Mouse (Mus musculus): ENCODE data around the gene Olfr890. TPM values are rescaled to one million over a fixed set of nuclear protein-coding genes. Genes with fewer than 3 reads are reported as not detected.

Gene Olfr890
- polyA plus RNA-seq (2015; fragmentation: Nextera tagmentation; extraction: Ambion mirVana), result not detected in 2 replicates

DNA sequence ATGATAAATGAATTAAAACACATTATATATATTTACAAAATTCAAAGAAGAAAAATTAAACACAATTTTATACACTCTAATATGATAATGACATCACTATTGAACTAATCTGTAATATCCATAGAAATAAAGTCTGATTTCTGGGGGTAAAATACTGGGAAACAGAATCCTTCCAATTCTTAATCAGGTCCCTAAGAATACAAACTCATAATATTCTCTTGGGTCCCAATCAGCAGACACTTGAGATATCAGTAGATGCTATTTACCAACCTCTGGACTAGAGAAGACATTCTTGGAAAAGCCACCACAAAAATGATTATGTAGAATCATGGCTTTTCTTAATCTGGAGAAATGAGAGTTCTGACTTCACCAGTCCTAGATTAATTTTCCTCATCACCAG is at the start of gene Olfr890:
Gene Olfr890, plus strand, starts transcription at position 301 of the 400 bp plus-strand sequence.

GRCm38 (mm10) chr9:38107828-38108227 is 34.5 kb upstream of the Olfr890 start, which contains the start of gene Olfr888:
Olfr888 (plus strand) TSS chr9:38108128.

DNA sequence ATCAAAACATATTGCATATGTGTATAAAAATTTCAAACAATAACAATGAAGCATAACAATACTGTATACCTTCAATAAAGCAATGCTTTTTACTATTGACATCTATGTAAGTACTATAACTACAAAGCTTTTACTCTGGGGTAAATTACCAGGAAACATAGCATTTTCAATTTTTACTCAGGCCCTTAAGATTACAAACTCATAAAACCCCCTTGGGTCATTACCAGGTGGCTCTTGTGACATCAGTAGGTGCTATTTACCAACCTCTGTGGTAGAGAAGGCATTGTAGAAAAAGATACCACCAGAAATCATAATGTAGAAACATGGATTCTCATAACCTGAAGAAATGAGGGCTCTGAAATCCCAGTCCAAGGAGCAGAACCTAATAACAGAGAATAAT is 27.4 kb upstream of the Olfr890 start, which contains the start of gene Olfr889:
Gene Olfr889, plus strand, starts transcription at position 301 of the 400 bp plus-strand sequence.

DNA sequence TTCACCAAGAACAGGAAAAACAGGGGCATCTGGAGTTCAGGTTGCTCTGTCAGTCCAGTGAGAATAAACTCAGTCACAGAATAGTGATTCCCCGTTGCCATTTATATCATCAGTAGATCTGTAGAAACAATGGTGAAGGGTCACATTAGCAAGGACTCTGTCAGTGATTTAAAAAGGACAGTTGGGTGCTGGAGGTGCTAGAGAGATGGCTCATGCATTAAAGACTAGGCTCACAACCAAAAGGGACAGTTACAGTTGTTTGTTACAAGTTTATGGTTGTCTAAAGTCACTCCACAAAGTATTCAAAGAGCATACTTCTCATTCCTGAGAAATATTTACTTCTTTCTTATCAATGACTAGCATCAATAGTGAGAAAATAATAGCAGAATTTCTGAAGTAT is 38.4 kb downstream of the Olfr890 start, which contains the start of gene Olfr891:
Gene Olfr891, minus strand, starts transcription at position 101 of the 400 bp plus-strand sequence.

Other genes starting within 250 kb of the Olfr890 start
- not detected in 2 replicates for gene Olfr145, start 245.8 kb upstream of the Olfr890 start, polyA plus RNA-seq (2015; fragmentation: Nextera tagmentation; extraction: Ambion mirVana)
- not detected in 2 replicates for gene Olfr878, start 224.7 kb upstream of the Olfr890 start, polyA plus RNA-seq (2015; fragmentation: Nextera tagmentation; extraction: Ambion mirVana)
- not detected in 2 replicates for gene Olfr881, start 150.7 kb upstream of the Olfr890 start, polyA plus RNA-seq (2015; fragmentation: Nextera tagmentation; extraction: Ambion mirVana)
- not detected in 2 replicates for gene Olfr883, start 116.7 kb upstream of the Olfr890 start, polyA plus RNA-seq (2015; fragmentation: Nextera tagmentation; extraction: Ambion mirVana)
- not detected in 2 replicates for gene Olfr884, start 96.0 kb upstream of the Olfr890 start, polyA plus RNA-seq (2015; fragmentation: Nextera tagmentation; extraction: Ambion mirVana)
- not detected in 2 replicates for gene Olfr885, start 81.2 kb upstream of the Olfr890 start, polyA plus RNA-seq (2015; fragmentation: Nextera tagmentation; extraction: Ambion mirVana)
- gene Olfr887, start 58.4 kb upstream of the Olfr890 start, polyA plus RNA-seq (2015; fragmentation: Nextera tagmentation; extraction: Ambion mirVana), result not detected in 2 replicates
- not detected in 2 replicates for gene Olfr888, start 34.4 kb upstream of the Olfr890 start, polyA plus RNA-seq (2015; fragmentation: Nextera tagmentation; extraction: Ambion mirVana)
- gene Olfr889, start 27.3 kb upstream of the Olfr890 start, polyA plus RNA-seq (2015; fragmentation: Nextera tagmentation; extraction: Ambion mirVana), result 0.02 and 0.03 TPM in 2 replicates
- not detected in 2 replicates for gene Olfr891, start 38.3 kb downstream of the Olfr890 start, polyA plus RNA-seq (2015; fragmentation: Nextera tagmentation; extraction: Ambion mirVana)
- not detected in 2 replicates for gene Olfr893, start 65.8 kb downstream of the Olfr890 start, polyA plus RNA-seq (2015; fragmentation: Nextera tagmentation; extraction: Ambion mirVana)
- gene Olfr894, start 75.5 kb downstream of the Olfr890 start, polyA plus RNA-seq (2015; fragmentation: Nextera tagmentation; extraction: Ambion mirVana), result not detected in 2 replicates
- gene Olfr143, start 110.3 kb downstream of the Olfr890 start, polyA plus RNA-seq (2015; fragmentation: Nextera tagmentation; extraction: Ambion mirVana), result not detected in 2 replicates
- gene Olfr895, start 125.3 kb downstream of the Olfr890 start, polyA plus RNA-seq (2015; fragmentation: Nextera tagmentation; extraction: Ambion mirVana), result not detected in 2 replicates
- not detected in 2 replicates for gene Olfr896-ps1, start 148.6 kb downstream of the Olfr890 start, polyA plus RNA-seq (2015; fragmentation: Nextera tagmentation; extraction: Ambion mirVana)
- gene Olfr25, start 186.5 kb downstream of the Olfr890 start, polyA plus RNA-seq (2015; fragmentation: Nextera tagmentation; extraction: Ambion mirVana), result not detected in 2 replicates
- not detected in 2 replicates for gene Olfr898, start 205.9 kb downstream of the Olfr890 start, polyA plus RNA-seq (2015; fragmentation: Nextera tagmentation; extraction: Ambion mirVana)
- gene Olfr250, start 224.4 kb downstream of the Olfr890 start, polyA plus RNA-seq (2015; fragmentation: Nextera tagmentation; extraction: Ambion mirVana), result not detected in 2 replicates
- not detected in 2 replicates for gene Olfr251, start 234.6 kb downstream of the Olfr890 start, polyA plus RNA-seq (2015; fragmentation: Nextera tagmentation; extraction: Ambion mirVana)